Mouse (Mus musculus) liver, adult 2 months (tissue): ENCODE results near the gene Golga7b.

Experiments
- CTCF ChIP-seq: fragments of 200-500 bp; IDR thresholded peaks from 2 replicates; pipeline ENCODE4 v1.5.1; 2011; ENCODE audit warnings: low read depth, low read length, control low read depth
- POLR2A ChIP-seq: fragments of 200-500 bp; IDR thresholded peaks from 2 replicates; pipeline ENCODE4 v1.6.1; 2011; ENCODE audit warnings: low read length, control low read depth; ENCODE audit not compliant: insufficient read depth; ENCODE audit errors: extremely low read depth

DNA sequence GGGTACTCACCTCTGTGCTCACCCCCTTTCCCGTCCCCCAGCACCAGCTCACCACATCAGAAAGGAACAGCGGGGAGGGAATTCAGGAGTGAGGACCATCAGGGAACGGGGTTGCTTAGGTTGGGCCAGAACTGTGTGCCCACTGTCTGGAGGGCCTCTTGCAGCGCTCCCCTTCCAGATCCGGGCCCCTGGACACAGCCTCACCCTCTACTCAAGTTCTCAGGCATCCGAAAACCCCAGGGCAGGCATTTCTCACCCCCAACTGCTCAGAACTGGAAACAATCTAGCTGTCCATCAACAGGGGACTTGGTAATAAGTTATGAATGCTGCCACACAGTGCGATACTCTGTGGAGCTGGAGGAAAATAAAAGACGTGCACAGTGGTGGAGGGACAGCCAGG lies 44.7 kb downstream of the Golga7b start:
- TF ChIP-seq CTCF (no peak), POLR2A (no peak)
